Mouse (Mus musculus) hindbrain, embryonic 16.5 days (tissue): Measurements from ENCODE around the gene Kcnn4. TPM values are rescaled to one million over a fixed set of nuclear protein-coding genes. Genes with fewer than 3 reads are reported as not detected.
"Not testable (repeated sequence)": the region's sequence is repeated elsewhere in the genome, so short reads cannot be mapped to it uniquely, and the experiment has no call there.

ENCODE experiments used
- ATAC-seq: fragments of 200-750 bp; cut with Nextera tagmentation; 2 replicates; pipeline ENCODE4 v1.8.0; 2017; ENCODE audit warnings: moderate TSS enrichment, moderate library complexity
- H3K27ac ChIP-seq: fragments of 300-500 bp; sonication (generic); 2 replicates; pipeline ENCODE4 v1.5.1; 2014; ENCODE audit warnings: low read depth, mild to moderate bottlenecking, control low read depth, low read length, moderate library complexity
- H3K27me3 ChIP-seq: fragments of 300-500 bp; sonication (generic); replicated peaks from 2 replicates; pipeline ENCODE4 v1.6.1; 2014; ENCODE audit warnings: low read length; ENCODE audit not compliant: control insufficient read depth, insufficient read depth
- H3K36me3 ChIP-seq: fragments of 300-500 bp; sonication (generic); 2 replicates; pipeline ENCODE4 v1.6.1; 2014; ENCODE audit warnings: mild to moderate bottlenecking, low read length, moderate library complexity, mixed read lengths; ENCODE audit not compliant: control insufficient read depth, insufficient read depth
- H3K4me1 ChIP-seq: fragments of 300-500 bp; sonication (generic); 2 replicates; pipeline ENCODE4 v1.6.1; 2014; ENCODE audit warnings: low read depth, low read length; ENCODE audit not compliant: control insufficient read depth, insufficient read depth
- H3K4me2 ChIP-seq: fragments of 300-500 bp; sonication (generic); 2 replicates; pipeline ENCODE4 v1.6.1; 2014; ENCODE audit warnings: mild to moderate bottlenecking, low read length, control low read depth, moderate library complexity
- H3K4me3 ChIP-seq: fragments of 300-500 bp; sonication (generic); 2 replicates; pipeline ENCODE4 v1.5.1; 2014; ENCODE audit warnings: mild to moderate bottlenecking, low read length, control low read depth, moderate library complexity
- H3K9ac ChIP-seq: fragments of 300-500 bp; sonication (generic); 2 replicates; pipeline ENCODE4 v1.6.1; 2014; ENCODE audit warnings: low read depth, mild to moderate bottlenecking, control low read depth, low read length, moderate library complexity
- H3K9me3 ChIP-seq: fragments of 300-500 bp; sonication (generic); 2 replicates; pipeline ENCODE4 v1.6.1; 2014; ENCODE audit warnings: mild to moderate bottlenecking, low read length, moderate library complexity; ENCODE audit not compliant: control insufficient read depth
- WGBS: fragments of 180-500 bp; shearing (Covaris S2); extraction: QIAGEN DNeasy Blood & Tissue Kit; methylation state at CpG from one replicate; pipeline ENCODE4 v1.1.7; 2014; 5-methylcytosine and 5-hydroxymethylcytosine counted together
- polyA plus RNA-seq: library from polyadenylated mRNA; unstranded; fragments of >200 nt; fragmentation: Nextera tagmentation; extraction: Ambion mirVana; gene quantifications from 2 replicates; pipeline ENCODE4 v1.2.1, GENCODE M21; 2015

Gene Kcnn4
- polyA plus RNA-seq, 1 experiment from 2014 or later, result 2.5 TPM

GRCm38 (mm10) chr7:24394475-24395161, 24.6 kb downstream of the Kcnn4 start:
- no peak overlapping the region for H3K9ac ChIP-seq
- no peaks in the 10 kb centered on the region for H3K36me3 ChIP-seq
- no peak overlapping the region for H3K4me3 ChIP-seq
- peaks cover 5% of the 10 kb centered on the region for H3K4me1 ChIP-seq
- WGBS, result 85% methylated on average over 15 of the region's 15 CpGs
- H3K9me3 ChIP-seq, result no peaks in the 10 kb centered on the region
- no peaks in the 10 kb centered on the region for H3K27me3 ChIP-seq
- H3K4me2 ChIP-seq, result no peak overlapping the region
- no peak overlapping the region for H3K27ac ChIP-seq
- ATAC-seq, result no peak

DNA sequence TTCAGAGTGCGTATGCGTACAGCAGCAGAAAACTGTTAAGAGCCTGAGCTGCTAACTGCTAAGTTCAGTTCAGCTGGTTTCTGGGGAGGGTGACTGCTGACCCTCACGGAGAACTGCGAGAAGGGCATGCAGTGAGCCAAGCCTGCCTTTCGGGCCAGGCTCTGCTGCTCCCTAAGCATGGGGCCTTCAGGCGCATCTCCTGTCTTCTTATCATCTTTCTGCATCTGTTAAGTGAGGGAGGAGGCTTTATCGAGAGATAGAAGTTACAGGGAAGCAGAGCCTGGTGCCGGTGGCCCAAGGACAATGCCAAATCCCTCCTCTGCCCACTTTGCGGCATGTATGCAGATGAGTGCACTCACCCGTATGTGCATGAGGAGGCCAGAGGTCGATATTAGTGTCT, 26.8 kb downstream of the Kcnn4 start:
- no peak for ATAC-seq
- Histone ChIP-seq H3K9ac (no peak overlapping the region), H3K9me3 (no peaks in the 10 kb centered on the region), H3K27ac (no peak overlapping the region), H3K4me3 (no peak overlapping the region), H3K36me3 (no peaks in the 10 kb centered on the region), H3K4me1 (peaks cover 11% of the 10 kb centered on the region), H3K27me3 (no peaks in the 10 kb centered on the region), H3K4me2 (no peak overlapping the region)
- WGBS, result 82% methylated on average over 11 of the region's 11 CpGs

DNA sequence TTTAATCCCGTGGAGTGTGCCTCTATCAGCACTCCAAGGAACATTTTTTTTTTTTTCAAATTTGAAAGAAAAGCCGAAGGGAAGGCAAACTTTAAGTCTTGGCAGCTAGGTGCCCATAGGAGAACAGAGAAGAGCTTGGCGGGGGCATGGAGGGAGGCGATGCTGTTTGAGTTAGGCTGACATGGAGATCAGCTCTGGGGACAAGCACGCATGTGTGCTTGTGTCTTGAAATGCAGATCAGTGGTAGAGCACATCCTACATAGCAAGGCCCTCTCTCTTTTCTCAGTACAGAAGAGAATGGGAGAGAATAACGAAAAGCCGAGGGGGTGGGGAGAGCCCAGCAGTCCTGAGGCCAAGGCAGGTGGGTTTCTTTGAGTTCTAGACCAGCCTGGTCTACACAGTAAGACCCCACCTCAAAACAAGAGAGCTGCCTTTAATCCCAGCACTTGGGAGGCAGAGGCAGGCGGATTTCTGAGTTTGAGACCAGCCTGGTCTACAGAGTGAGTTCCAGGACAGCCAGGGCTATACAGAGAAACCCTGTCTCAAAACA, 28.4 kb downstream of the Kcnn4 start:
- H3K4me3 ChIP-seq, result no peak overlapping the region
- peaks cover 11% of the 10 kb centered on the region for H3K4me1 ChIP-seq
- 98% methylated on average over 8 of the region's 8 CpGs for WGBS
- no peaks in the 10 kb centered on the region for H3K27me3 ChIP-seq
- no peak for ATAC-seq
- H3K4me2 ChIP-seq, result no peak overlapping the region
- H3K9ac ChIP-seq, result no peak overlapping the region
- no peaks in the 10 kb centered on the region for H3K36me3 ChIP-seq
- H3K27ac ChIP-seq, result no peak overlapping the region
- H3K9me3 ChIP-seq, result no peaks in the 10 kb centered on the region

- Histone ChIP-seq H3K9ac (peak within 1 kb of the TSS; percentile 82), H3K9me3 (no peaks in the 10 kb centered on the region), H3K36me3 (no peaks in the 10 kb centered on the region), H3K27me3 (no peaks in the 10 kb centered on the region), H3K27ac (peak within 1 kb of the TSS; percentile 97), H3K4me2 (peak within 1 kb of the TSS; percentile 71), H3K4me1 (peaks cover 11% of the 10 kb centered on the region), H3K4me3 (peak within 1 kb of the TSS; percentile 64)
- WGBS, result 3% methylated on average over 66 of the region's 66 CpGs
- peak; percentile 97 for ATAC-seq
Measured at GRCm38 (mm10) chr7:24399256-24400081, 29.4 kb downstream of the Kcnn4 start, which contains the start of gene Smg9. TSS of gene Smg9 (plus strand) at chr7:24399619.

DNA sequence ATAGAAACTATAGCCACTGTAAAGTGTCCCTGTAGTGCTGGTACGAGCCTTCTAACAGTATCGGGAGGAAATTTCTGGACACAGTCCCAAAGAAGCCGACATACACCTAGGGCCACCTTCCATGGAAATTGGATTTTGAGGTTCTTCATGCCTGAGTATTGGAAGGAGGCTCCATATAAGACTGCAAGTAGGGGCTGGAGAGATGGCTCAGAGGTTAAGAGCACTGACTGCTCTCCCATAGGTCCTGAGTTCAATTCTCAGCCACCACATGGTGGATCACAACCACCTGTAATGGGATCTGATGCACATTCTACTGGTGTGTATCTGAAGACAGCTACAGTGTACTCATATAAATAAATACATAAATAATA, 30.0 kb downstream of the Kcnn4 start:
- peak; percentile 18 for ATAC-seq
- no peaks in the 10 kb centered on the region for H3K9me3 ChIP-seq
- peak overlapping the region; percentile 64 for H3K4me3 ChIP-seq
- no peaks in the 10 kb centered on the region for H3K36me3 ChIP-seq
- no peaks in the 10 kb centered on the region for H3K27me3 ChIP-seq
- 11% methylated on average over 3 of the region's 3 CpGs for WGBS
- H3K4me2 ChIP-seq, result peak overlapping the region; percentile 71
- H3K9ac ChIP-seq, result peak overlapping the region; percentile 82
- H3K4me1 ChIP-seq, result peaks cover 11% of the 10 kb centered on the region
- H3K27ac ChIP-seq, result peak overlapping the region; percentile 97

DNA sequence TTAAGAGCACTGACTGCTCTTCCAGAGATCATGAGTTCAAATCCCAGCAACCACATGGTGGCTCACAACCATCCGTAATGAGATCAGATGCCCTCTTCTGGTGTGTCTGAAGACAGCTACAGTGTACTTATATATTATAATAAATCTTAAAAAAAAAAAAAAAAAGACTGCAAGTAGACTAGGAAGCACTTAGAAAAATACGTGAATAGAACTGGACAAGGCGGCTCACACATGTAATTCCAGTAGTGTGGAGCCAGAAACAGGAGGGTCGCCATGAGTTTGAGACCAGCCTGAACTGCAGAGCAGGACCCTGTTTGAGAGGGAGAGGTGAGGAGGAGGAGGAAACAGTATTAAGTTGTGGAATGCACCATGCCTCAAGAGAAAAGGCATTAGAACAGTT, 30.4 kb downstream of the Kcnn4 start:
- not testable (repeated sequence) for H3K9me3 ChIP-seq, H3K27ac ChIP-seq, H3K36me3 ChIP-seq, H3K27me3 ChIP-seq, H3K9ac ChIP-seq, ATAC-seq
- Histone ChIP-seq H3K4me3 (peak overlapping the region; percentile 64), H3K4me2 (peak overlapping the region; percentile 71), H3K4me1 (peaks cover 11% of the 10 kb centered on the region)
- WGBS, result 94% methylated on average over 4 of the region's 4 CpGs

GRCm38 (mm10) chr7:24402851-24403250, 32.8 kb downstream of the Kcnn4 start:
- no peak overlapping the region for H3K9ac ChIP-seq
- no peak overlapping the region for H3K27ac ChIP-seq
- H3K27me3 ChIP-seq, result no peaks in the 10 kb centered on the region
- no peak overlapping the region for H3K4me2 ChIP-seq
- no peaks in the 10 kb centered on the region for H3K9me3 ChIP-seq
- WGBS, result 98% methylated on average over 9 of the region's 9 CpGs
- no peak for ATAC-seq
- H3K4me3 ChIP-seq, result no peak overlapping the region
- no peaks in the 10 kb centered on the region for H3K36me3 ChIP-seq
- peaks cover 11% of the 10 kb centered on the region for H3K4me1 ChIP-seq

GRCm38 (mm10) chr7:24405649-24406048, 35.6 kb downstream of the Kcnn4 start:
- 95% methylated on average over 10 of the region's 13 CpGs for WGBS
- no peak overlapping the region for H3K4me2 ChIP-seq
- peaks cover 7% of the 10 kb centered on the region for H3K4me1 ChIP-seq
- H3K27me3 ChIP-seq, result no peaks in the 10 kb centered on the region
- H3K4me3 ChIP-seq, result no peak overlapping the region
- H3K9ac ChIP-seq, result no peak overlapping the region
- ATAC-seq, result 0 out of 2 replicates have a peak, but pooled peaks have one; percentile 6
- H3K27ac ChIP-seq, result no peak overlapping the region
- no peaks in the 10 kb centered on the region for H3K36me3 ChIP-seq
- no peaks in the 10 kb centered on the region for H3K9me3 ChIP-seq
